Mouse (Mus musculus): ENCODE results near the gene Cdc26. TPM values are rescaled to one million over a fixed set of nuclear protein-coding genes. Genes with fewer than 3 reads are reported as not detected.

Gene Cdc26
- polyA plus RNA-seq, 1 experiment from 2014 or later: 95.5 TPM

DNA sequence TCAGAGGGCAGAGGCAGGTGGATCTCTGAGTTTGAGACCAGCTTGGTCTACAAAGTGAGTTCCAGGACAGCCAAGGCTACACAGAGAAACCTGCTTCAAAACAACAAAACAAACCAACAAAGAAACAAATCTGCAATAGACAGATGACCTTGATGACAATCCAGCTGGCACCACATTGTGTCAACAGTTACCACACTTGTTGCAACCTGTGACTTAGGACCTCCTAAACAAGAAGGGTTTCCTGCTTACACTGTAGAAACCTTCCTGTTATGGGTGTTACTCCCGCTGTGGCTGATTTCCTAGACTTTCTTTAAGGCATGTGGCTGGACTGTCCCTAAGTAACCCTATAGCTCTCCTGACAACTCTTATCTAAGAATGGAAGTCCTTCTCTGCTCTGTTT is 12.6 kb downstream of the Cdc26 start:
- no peak overlapping the region for H3K27ac ChIP-seq
- WGBS (ENCODE audit: insufficient replicate concordance): 80% methylated on average over 1 of the region's 1 CpGs
- H3K36me3 ChIP-seq: peaks cover 89% of the 10 kb centered on the region
- H3K9me3 ChIP-seq (replicated peaks): no peaks in the 10 kb centered on the region
- peaks cover 1% of the 10 kb centered on the region; the same call in 1 of the 2 replicates for H3K4me1 ChIP-seq
- no peak overlapping the region for H3K4me3 ChIP-seq
- ATAC-seq: no peak
- H3K9ac ChIP-seq: no peak overlapping the region
- no peaks in the 10 kb centered on the region for H3K27me3 ChIP-seq (replicated peaks)
- H3K4me2 ChIP-seq: no peak overlapping the region

DNA sequence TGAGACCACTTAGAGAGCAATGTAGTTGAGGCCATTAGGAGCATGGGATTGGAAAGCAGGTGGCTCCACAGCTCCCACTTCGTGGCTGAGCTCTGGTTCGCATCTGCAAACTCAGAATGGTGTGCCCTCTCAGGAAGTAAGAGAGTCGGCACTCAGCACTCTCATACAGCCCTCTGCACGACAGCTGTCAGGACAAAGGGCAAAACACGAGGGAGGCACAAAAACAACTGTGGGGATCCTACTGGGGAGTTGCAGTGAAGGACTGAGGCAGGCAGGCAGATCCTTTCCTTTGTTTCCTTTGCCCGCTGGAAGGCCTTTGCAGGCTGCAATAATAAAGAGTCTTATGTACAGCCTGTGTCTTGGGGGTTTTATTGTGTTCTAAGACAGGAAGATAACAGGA is 15.0 kb downstream of the Cdc26 start:
- Histone ChIP-seq H3K27me3 (replicated peaks) (no peaks in the 10 kb centered on the region), H3K4me1 (peaks cover 14% of the 10 kb centered on the region), H3K4me3 (no peak overlapping the region), H3K4me2 (no peak overlapping the region), H3K36me3 (peaks cover 91% of the 10 kb centered on the region), H3K9me3 (replicated peaks) (no peaks in the 10 kb centered on the region), H3K27ac (no peak overlapping the region), H3K9ac (no peak overlapping the region)
- WGBS (ENCODE audit: insufficient replicate concordance): 73% methylated on average over 6 of the region's 6 CpGs
- ATAC-seq: no peak

DNA sequence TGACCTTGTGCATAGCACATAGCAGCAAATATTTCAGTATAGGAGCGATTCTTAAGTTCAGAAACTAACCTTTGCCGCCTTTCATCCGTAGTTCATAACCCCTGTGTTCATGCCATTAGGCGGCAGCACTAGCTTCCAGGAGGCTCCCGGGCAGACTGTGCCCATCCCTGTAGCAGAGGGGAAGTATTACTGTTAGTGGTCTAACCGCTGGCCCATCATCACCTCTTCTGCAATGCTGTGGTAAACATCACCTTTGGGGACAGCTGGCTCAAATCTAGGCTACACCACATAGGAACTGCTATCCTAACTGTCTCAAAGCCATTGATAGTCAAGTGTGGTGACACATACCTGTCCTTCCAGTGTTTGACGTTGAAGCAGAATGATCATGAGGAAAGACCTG is 16.6 kb downstream of the Cdc26 start:
- no peaks in the 10 kb centered on the region for H3K9me3 ChIP-seq (replicated peaks)
- H3K4me1 ChIP-seq: peaks cover 14% of the 10 kb centered on the region
- H3K9ac ChIP-seq: no peak overlapping the region
- H3K27ac ChIP-seq: no peak overlapping the region
- ATAC-seq: no peak
- 77% methylated on average over 7 of the region's 7 CpGs for WGBS (ENCODE audit: insufficient replicate concordance)
- no peaks in the 10 kb centered on the region for H3K27me3 ChIP-seq (replicated peaks)
- no peak overlapping the region for H3K4me3 ChIP-seq
- no peak overlapping the region for H3K4me2 ChIP-seq
- H3K36me3 ChIP-seq: peaks cover 87% of the 10 kb centered on the region

DNA sequence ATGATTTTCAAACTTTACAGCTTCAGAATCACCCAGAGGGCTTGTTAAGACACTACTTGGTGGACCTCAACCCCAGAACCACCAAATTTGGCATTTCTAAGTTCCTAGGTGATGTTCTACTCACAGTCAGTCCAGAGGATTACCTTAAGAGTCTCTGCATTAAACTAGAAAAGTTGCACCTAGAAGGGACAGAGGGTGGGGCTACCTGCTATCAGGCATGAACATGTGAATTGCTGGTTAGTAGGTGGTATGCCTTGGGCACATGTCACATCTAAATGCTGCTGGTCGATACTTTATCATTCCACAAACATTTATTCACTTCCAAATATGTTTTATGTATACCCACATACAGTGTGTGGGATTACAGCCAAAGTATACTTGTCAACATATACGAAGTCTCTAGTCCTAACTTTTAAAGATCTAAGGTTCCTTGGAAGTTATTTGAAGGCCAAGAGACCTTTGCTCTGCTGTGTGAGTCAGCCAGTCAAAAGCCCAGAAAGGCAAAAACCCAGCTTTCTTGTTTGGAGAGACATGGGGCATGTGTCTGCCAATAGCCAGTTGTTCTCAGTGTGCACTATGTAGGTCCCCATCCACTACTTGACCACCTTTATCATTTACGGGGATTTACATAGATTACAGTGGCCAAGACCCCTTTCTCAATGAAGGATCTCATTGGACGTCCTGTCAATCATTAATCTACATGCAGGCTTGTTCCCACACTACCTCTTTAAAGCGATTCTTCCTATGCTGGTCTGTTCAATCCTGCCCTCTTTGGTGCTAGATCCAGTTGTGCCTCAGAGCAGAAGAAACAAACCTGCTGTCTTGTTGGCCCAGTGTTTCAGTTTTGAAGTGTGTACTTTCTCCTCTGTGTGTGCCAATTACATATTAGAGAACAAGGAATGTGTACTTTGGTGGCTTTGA is 18.6 kb downstream of the Cdc26 start:
- Histone ChIP-seq H3K36me3 (peaks cover 83% of the 10 kb centered on the region), H3K4me2 (no peak overlapping the region), H3K9me3 (replicated peaks) (no peaks in the 10 kb centered on the region), H3K27ac (no peak overlapping the region), H3K4me3 (no peak overlapping the region), H3K9ac (no peak overlapping the region), H3K27me3 (replicated peaks) (no peaks in the 10 kb centered on the region), H3K4me1 (peaks cover 14% of the 10 kb centered on the region)
- WGBS (ENCODE audit: insufficient replicate concordance): 62% methylated on average over 5 of the region's 5 CpGs
- peak; percentile 59 for ATAC-seq

DNA sequence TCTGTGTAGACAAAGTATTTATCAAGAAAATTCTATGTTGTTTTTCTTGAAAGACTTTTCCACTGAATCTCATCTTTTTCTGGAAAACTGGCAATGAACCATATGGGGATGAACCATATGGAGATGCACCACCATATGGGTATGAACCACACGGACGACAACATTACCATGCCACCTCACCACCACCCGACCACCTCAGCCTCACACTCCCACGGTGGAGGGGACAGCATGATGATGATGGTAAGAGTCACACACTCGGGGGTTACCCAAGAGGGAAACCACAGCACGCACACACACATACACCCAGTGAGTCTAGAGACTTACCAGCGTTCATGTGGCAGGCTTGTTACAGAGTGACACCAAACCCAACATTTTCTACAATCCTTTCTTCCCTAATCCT is 23.0 kb downstream of the Cdc26 start:
- H3K36me3 ChIP-seq: peaks cover 50% of the 10 kb centered on the region
- 80% methylated on average over 7 of the region's 7 CpGs for WGBS (ENCODE audit: insufficient replicate concordance)
- H3K4me1 ChIP-seq: peaks cover 25% of the 10 kb centered on the region
- ATAC-seq: no peak
- H3K9me3 ChIP-seq (replicated peaks): no peaks in the 10 kb centered on the region
- H3K4me2 ChIP-seq: no peak overlapping the region
- no peak overlapping the region for H3K9ac ChIP-seq
- H3K4me3 ChIP-seq: no peak overlapping the region
- H3K27me3 ChIP-seq (replicated peaks): no peaks in the 10 kb centered on the region
- no peak overlapping the region for H3K27ac ChIP-seq

DNA sequence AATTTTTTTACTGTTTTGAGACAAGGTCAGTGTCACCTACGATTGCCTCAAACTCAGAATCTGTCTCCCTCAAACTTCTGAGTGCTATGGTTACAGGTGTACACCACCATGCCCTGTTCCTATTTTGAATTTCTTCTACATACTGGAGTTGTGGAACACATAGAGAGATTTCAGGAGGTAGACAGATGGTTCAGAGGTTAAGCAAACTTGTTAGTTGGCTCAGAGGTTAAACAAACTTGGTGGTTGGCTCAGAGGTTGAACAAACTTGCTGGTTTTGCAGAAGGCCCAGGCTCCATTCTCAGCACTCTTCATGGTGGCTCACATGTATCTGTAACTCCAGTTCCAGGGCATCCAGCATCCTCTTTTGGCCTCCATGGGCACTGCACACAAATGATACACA is 24.3 kb downstream of the Cdc26 start:
- no peak overlapping the region for H3K4me3 ChIP-seq
- H3K36me3 ChIP-seq: peaks cover 37% of the 10 kb centered on the region
- H3K9me3 ChIP-seq (replicated peaks): no peaks in the 10 kb centered on the region
- ATAC-seq: peak; percentile 53
- H3K9ac ChIP-seq: no peak overlapping the region
- H3K4me1 ChIP-seq: peaks cover 17% of the 10 kb centered on the region
- H3K4me2 ChIP-seq: no peak overlapping the region
- H3K27me3 ChIP-seq (replicated peaks): no peaks in the 10 kb centered on the region
- H3K27ac ChIP-seq: no peak overlapping the region
- WGBS (ENCODE audit: insufficient replicate concordance): 82% methylated on average over 1 of the region's 1 CpGs

DNA sequence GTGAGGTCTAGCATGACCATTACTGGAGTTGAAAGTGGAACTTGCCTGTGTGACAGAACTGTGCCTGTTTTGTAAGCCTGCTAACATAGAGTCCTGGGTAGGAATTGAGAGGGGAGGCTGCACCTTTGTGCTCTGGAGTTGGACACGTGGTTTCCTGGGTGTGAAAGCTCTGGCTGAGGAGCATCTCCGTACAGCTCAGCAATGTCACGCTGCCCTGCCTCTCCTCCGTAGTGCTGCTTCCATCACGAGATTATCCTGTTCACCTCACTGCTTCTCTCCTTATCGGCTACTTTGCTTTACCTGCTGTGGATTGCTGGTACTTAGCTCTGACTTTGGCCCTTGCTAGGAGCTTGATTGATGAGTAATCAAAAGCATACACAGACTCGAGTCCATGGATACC is 24.7 kb downstream of the Cdc26 start:
- Histone ChIP-seq H3K9me3 (replicated peaks) (no peaks in the 10 kb centered on the region), H3K4me1 (peaks cover 21% of the 10 kb centered on the region), H3K9ac (no peak overlapping the region), H3K27me3 (replicated peaks) (no peaks in the 10 kb centered on the region), H3K36me3 (peaks cover 33% of the 10 kb centered on the region), H3K27ac (0 out of 2 replicates have a peak overlapping the region, but pooled peaks have one; percentile 31), H3K4me2 (peak overlapping the region; percentile 7; the same call in 1 of the 2 replicates), H3K4me3 (no peak overlapping the region)
- ATAC-seq: peak; percentile 56
- WGBS (ENCODE audit: insufficient replicate concordance): 62% methylated on average over 7 of the region's 7 CpGs

DNA sequence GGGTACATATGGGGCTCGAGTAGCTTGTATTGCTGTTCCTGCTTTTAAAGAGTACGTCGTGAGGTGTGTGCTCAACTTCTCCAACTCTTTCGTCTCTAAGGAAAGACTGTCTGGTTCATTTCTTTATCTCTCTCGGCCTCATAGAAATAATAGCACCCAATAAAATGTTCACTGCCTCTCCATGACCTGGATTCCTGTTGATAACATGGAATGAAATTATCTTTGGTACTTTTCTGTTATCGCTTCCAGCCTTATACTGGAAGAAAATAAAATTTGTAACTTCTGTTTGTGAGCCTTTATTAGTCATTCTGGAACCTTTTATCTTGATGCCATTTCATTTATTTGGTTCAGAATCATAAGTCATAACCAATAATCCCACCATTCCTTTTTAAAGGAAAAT is 25.2 kb downstream of the Cdc26 start:
- Histone ChIP-seq H3K4me1 (peaks cover 27% of the 10 kb centered on the region), H3K27ac (no peak overlapping the region), H3K9ac (no peak overlapping the region), H3K27me3 (replicated peaks) (no peaks in the 10 kb centered on the region), H3K9me3 (replicated peaks) (no peaks in the 10 kb centered on the region), H3K4me2 (no peak overlapping the region), H3K36me3 (peaks cover 28% of the 10 kb centered on the region), H3K4me3 (no peak overlapping the region)
- 66% methylated on average over 6 of the region's 6 CpGs for WGBS (ENCODE audit: insufficient replicate concordance)
- ATAC-seq: no peak

DNA sequence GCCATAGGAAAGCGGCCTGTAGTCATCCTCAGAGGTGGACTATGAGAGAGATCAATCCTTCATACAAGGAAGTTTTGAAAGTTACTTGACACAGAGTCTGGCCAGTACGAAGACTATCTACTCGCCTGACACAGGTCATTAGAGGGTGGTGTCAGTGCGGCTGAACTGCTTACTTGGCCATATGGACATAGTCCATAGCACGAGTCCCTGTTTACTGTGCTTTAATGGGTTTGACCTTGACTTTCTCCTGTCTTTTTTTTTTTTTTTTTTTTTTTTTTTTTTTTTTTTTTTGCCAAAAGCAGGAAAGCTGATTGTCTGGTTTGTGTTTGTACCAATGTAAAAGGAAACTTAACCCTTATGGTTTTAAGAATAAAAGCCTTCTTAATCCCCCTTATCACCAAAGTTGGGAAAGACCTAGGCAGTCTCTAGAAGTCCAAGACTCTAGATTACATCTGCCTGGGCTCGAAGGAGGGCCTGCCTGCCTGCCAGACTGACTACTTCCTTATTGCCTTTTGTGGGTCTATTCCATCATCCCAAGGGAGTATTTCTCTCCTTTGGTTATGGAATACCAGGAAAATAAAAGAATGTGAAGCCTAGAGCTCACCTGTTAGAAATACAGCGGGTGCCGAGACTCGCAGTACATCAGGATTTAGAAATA is 28.6 kb downstream of the Cdc26 start:
- H3K4me3 ChIP-seq: no peak overlapping the region
- no peaks in the 10 kb centered on the region for H3K9me3 ChIP-seq (replicated peaks)
- no peak overlapping the region for H3K27ac ChIP-seq
- H3K27me3 ChIP-seq (replicated peaks): no peaks in the 10 kb centered on the region
- WGBS (ENCODE audit: insufficient replicate concordance): 70% methylated on average over 9 of the region's 9 CpGs
- peaks cover 3% of the 10 kb centered on the region; the same call in 1 of the 2 replicates for H3K36me3 ChIP-seq
- ATAC-seq: no peak
- H3K9ac ChIP-seq: no peak overlapping the region
- no peak overlapping the region for H3K4me2 ChIP-seq
- H3K4me1 ChIP-seq: peaks cover 37% of the 10 kb centered on the region

DNA sequence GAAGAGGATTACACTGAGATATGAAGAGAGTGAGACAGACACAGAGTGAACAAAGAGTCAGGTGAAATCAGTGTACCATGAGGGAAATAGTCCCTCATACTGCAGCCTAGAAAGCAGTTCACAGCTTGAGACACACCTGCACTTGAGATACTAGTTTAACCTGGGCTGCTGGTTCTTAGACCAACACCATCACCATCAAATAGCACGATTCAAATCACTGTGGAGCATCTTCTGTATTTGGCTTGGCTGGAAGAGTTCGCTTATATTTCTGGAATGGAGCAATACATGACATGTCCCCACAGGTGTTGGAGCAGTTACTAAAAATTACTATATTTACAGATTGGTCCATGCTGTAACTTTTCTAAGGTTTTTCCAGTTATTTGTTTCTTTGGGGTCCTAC is 32.3 kb downstream of the Cdc26 start:
- 66% methylated on average over 2 of the region's 2 CpGs for WGBS (ENCODE audit: insufficient replicate concordance)
- Histone ChIP-seq H3K27me3 (replicated peaks) (no peaks in the 10 kb centered on the region), H3K27ac (no peak overlapping the region), H3K9ac (no peak overlapping the region), H3K4me2 (no peak overlapping the region), H3K4me3 (no peak overlapping the region), H3K9me3 (replicated peaks) (no peaks in the 10 kb centered on the region), H3K4me1 (peaks cover 60% of the 10 kb centered on the region), H3K36me3 (peaks cover 3% of the 10 kb centered on the region; the same call in 1 of the 2 replicates)
- ATAC-seq: no peak

DNA sequence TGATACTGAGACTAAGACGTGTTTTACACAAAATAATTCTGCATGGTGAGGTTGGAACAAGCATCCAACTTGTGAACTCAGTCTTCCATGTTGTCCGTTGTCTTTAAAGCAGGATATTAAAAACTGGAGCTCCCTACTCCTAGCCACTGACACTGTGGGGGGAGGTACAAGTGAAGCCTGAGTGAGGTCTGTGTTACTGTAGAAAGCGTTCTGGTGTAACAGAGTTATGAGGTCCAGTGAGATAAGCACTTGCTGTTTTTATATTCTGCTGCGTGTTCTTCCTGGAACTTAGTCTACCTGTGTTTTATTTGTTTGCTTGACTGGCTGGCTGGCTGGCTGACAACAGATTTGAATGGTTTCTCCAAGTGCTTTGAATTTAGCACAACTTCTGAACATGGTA is 34.1 kb downstream of the Cdc26 start:
- Histone ChIP-seq H3K9ac (no peak overlapping the region), H3K36me3 (peaks cover 3% of the 10 kb centered on the region; the same call in 1 of the 2 replicates), H3K4me1 (peaks cover 75% of the 10 kb centered on the region), H3K27ac (peak overlapping the region; percentile 41; the same call in 1 of the 2 replicates), H3K9me3 (replicated peaks) (no peaks in the 10 kb centered on the region), H3K4me3 (no peak overlapping the region), H3K27me3 (replicated peaks) (no peaks in the 10 kb centered on the region), H3K4me2 (peak overlapping the region; percentile 27)
- ATAC-seq: peak; percentile 70
- WGBS (ENCODE audit: insufficient replicate concordance): 42% methylated on average over 4 of the region's 4 CpGs

DNA sequence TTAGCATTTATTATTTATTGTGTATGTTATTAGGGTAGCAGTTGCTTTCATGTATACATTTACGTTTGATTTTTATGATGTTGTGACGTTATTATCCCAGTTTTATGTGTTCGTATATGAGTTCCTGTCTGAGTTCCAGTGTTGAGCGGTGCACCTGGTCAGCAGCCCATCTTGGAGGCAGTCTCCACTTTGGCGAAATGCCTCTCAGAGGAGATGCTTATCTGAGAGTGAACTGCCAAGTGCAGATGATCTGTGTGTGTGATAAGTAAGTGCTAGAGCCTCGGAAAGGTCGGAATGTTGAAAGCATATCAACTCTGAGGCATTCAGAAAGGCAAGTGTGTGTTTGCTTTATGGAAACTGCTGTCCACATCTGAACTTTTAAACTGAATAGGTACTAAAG is 34.8 kb downstream of the Cdc26 start:
- Histone ChIP-seq H3K4me1 (peaks cover 75% of the 10 kb centered on the region), H3K27ac (peak overlapping the region; percentile 46), H3K4me2 (peak overlapping the region; percentile 28), H3K9ac (no peak overlapping the region; the same call in 1 of the 2 replicates), H3K27me3 (replicated peaks) (no peaks in the 10 kb centered on the region), H3K36me3 (peaks cover 3% of the 10 kb centered on the region; the same call in 1 of the 2 replicates), H3K9me3 (replicated peaks) (no peaks in the 10 kb centered on the region), H3K4me3 (no peak overlapping the region)
- WGBS (ENCODE audit: insufficient replicate concordance): 72% methylated on average over 7 of the region's 7 CpGs
- ATAC-seq: no peak
